Mouse (Mus musculus) B cell, adult 62 days (primary cell): ENCODE results near the gene Olfr1098. TPM values are rescaled to one million over a fixed set of nuclear protein-coding genes. Genes with fewer than 3 reads are reported as not detected.

ENCODE experiments used
- total RNA-seq: library from RNA; stranded (reverse); gene quantifications from 4 replicates; pipeline ENCODE4 v1.2.4, GENCODE M21; 2023

Gene Olfr1098
- not detected in 4 replicates for total RNA-seq

DNA sequence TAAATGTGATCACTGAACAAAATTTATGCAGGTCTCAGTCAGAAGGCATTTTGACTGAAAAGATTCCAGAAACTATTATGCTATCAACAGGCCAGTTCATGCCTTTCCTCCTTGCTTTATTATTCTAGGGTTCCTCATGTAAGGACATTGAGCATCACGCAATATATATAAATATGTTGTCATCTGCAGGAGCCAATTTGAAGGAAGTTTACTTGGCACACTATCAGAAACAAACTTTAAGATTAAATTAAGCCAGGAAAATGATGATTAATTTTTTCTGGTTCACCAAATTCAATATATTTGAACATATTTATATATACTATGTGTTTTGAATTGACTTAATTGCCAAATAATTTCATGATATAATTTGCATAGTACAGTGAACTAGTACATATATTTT, at the start of gene Olfr1098:
Gene Olfr1098, minus strand, starts transcription at position 101 of the 400 bp plus-strand sequence.

DNA sequence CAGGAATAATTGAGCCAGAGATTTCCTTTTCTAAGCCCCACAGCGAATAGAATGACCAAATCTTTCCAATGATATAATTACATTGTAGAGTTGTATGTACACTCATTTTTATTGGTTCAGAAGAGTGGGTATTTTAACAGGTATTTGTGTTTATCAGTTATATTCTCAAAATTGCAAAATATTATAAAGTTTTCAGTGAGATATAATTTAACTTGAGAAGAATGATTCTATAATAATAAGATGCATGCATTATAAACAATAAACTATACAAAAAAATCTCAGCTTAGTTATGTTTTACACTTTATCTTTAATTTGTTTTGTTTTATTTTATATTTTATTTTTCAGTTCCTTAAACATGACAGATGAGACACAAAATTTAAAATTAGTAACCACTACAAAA, 36.2 kb upstream of the Olfr1098 start, which contains the start of gene Olfr1099:
Gene Olfr1099, minus strand, starts transcription at position 101 of the 400 bp plus-strand sequence.

DNA sequence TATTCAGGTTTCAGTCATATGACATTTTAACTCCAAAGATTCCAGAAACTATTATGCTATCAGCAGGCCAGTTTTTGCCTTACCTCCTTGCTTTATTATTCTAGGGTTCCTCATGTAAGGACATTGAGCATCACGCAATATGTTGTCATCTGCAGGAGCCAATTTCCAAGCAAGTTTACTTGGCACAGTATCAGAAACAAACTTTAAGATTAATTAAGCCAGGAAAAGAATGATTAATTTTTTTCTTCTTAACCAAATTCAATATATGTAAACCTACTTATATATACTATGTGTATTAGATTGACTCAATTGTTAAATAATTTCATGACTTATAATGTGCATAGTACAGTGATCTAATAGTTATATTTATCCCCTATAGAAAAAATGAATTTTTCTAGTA, 32.2 kb downstream of the Olfr1098 start, which contains the start of gene Olfr1097:
Gene Olfr1097, minus strand, starts transcription at position 101 of the 400 bp plus-strand sequence.

GRCm38 (mm10) chr2:86874702-86875101, 49.6 kb downstream of the Olfr1098 start, which contains the start of gene Gm13723:
Gene Gm13723, minus strand, starts transcription at chr2:86874802.

Other genes with a start within 250 kb of the Olfr1098 start
- gene Olfr1086, start 244.5 kb downstream of the Olfr1098 start, total RNA-seq: not detected in 4 replicates
- not detected in 4 replicates for gene Olfr1087, start 226.2 kb downstream of the Olfr1098 start, total RNA-seq
- gene Olfr1089, start 190.8 kb downstream of the Olfr1098 start, total RNA-seq: not detected in 4 replicates
- not detected in 4 replicates for gene Olfr1090, start 165.6 kb downstream of the Olfr1098 start, total RNA-seq
- not detected in 4 replicates for gene Olfr1093, start 142.1 kb downstream of the Olfr1098 start, total RNA-seq
- not detected in 4 replicates for gene Olfr141, start 114.5 kb downstream of the Olfr1098 start, total RNA-seq
- not detected in 4 replicates for gene Olfr1094, start 99.9 kb downstream of the Olfr1098 start, total RNA-seq
- gene Olfr1095, start 72.8 kb downstream of the Olfr1098 start, total RNA-seq: not detected in 4 replicates
- not detected in 4 replicates for gene Gm13723, start 49.7 kb downstream of the Olfr1098 start, total RNA-seq
- gene Olfr1097, start 32.3 kb downstream of the Olfr1098 start, total RNA-seq: not detected in 4 replicates
- gene Olfr1099, start 36.1 kb upstream of the Olfr1098 start, total RNA-seq: not detected in 4 replicates
- gene Olfr1100, start 55.4 kb upstream of the Olfr1098 start, total RNA-seq: not detected in 4 replicates
- gene Olfr1101, start 66.7 kb upstream of the Olfr1098 start, total RNA-seq: not detected in 4 replicates
- not detected in 4 replicates for gene Olfr1102, start 73.9 kb upstream of the Olfr1098 start, total RNA-seq
- gene Olfr1104, start 102.5 kb upstream of the Olfr1098 start, total RNA-seq: not detected in 4 replicates
- gene Olfr1105, start 112.0 kb upstream of the Olfr1098 start, total RNA-seq: not detected in 4 replicates
- not detected in 4 replicates for gene Olfr1106, start 127.7 kb upstream of the Olfr1098 start, total RNA-seq
- not detected in 4 replicates for gene Olfr1107, start 151.3 kb upstream of the Olfr1098 start, total RNA-seq
- gene Olfr1109, start 171.5 kb upstream of the Olfr1098 start, total RNA-seq: not detected in 4 replicates
- not detected in 4 replicates for gene Olfr259, start 190.0 kb upstream of the Olfr1098 start, total RNA-seq
- not detected in 4 replicates for gene Olfr1110, start 215.8 kb upstream of the Olfr1098 start, total RNA-seq
- gene Olfr1111, start 228.1 kb upstream of the Olfr1098 start, total RNA-seq: not detected in 4 replicates